Mouse (Mus musculus) urinary bladder, postnatal 25 days (tissue): ENCODE measurements at regions not wholly inside any gene's neighbourhood (a gene's known extent, or its start where the extent isn't known, plus 50 kb on each side); places are given as distances from the start of the nearest gene placed in this dataset.

Experiments used
- DNase-seq: peaks from one replicate; pipeline ENCODE4 v3.0.0; 2022; ENCODE audit warnings: low spot score

GRCm38 (mm10) chr4:152836080-152836479, 358.4 kb upstream of the Kcnab2 start:
- DNase-seq = no peak

DNA sequence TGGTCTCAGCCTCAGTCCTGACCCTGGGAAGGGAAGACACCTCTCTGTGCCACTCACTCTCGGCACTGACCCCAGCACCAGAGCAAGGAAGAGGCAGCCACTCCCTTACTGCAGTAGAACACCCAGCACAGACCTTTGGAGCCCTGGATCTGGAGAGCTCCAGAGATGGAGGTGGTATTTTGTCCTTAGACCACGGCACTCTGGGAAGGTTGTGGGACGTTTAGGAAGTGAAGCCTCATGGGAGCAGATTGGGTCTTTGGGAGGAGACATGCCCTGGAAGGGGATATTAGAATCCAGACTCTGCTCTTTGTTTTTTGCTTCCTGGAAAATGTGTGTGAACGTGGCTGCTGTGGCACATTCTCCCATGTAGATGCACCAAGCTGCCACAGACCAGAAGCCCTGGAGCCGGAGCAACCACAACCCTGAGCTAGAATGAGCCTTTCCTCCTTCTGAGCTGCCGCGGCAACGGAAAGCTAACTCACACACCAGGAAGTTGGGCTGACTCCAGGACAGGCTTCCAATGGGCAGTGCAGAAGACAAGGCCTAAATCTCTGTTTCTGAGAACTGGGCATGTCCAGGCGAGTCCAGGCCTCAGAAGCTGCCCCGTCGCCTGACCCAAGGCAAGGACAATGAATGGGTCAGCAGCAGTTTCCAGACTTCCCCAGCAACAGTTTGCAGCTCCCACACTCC, 356.9 kb upstream of the Kcnab2 start:
- no peak for DNase-seq

- no peak for DNase-seq
Observed at GRCm38 (mm10) chr4:152833411-152834310, 356.0 kb upstream of the Kcnab2 start.

GRCm38 (mm10) chr4:152832757-152833363, 355.2 kb upstream of the Kcnab2 start:
- DNase-seq = no peak

GRCm38 (mm10) chr4:152825185-152825584, 347.5 kb upstream of the Kcnab2 start:
- DNase-seq = no peak

DNA sequence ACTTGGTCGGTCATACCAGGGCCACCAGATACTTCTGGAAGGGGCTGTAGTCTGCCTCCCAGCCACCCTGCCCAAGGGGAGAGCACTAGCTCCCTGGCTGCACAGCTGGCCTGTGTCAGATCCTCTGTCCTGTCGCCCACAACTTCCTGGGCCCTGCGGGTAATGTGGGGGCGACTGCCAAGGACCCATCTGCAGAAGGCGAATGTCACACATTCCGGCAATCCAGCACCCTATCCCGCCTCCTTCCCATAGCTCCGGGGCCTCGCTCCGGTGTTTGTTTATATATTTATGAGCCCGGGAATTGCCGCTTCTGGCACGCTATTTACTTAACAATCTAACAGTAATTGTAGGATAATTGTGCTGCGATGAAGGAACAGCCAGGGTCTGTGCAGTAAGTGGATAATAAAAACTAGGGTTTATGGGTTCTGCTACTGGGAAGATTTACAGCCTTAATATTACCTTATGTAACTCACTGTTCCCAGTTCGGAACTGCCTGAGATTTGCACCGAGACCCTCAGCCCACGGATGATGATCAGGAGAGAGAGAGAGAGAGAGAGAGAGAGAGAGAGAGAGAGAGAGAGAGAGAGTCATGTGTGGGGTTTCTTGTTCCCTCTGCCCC, 338.6 kb upstream of the Kcnab2 start:
- DNase-seq = no peak

GRCm38 (mm10) chr4:152806611-152807010, 328.9 kb upstream of the Kcnab2 start:
- DNase-seq = no peak

- peak; percentile 7 for DNase-seq
Observed at GRCm38 (mm10) chr4:152799392-152799791, 321.7 kb upstream of the Kcnab2 start.

DNA sequence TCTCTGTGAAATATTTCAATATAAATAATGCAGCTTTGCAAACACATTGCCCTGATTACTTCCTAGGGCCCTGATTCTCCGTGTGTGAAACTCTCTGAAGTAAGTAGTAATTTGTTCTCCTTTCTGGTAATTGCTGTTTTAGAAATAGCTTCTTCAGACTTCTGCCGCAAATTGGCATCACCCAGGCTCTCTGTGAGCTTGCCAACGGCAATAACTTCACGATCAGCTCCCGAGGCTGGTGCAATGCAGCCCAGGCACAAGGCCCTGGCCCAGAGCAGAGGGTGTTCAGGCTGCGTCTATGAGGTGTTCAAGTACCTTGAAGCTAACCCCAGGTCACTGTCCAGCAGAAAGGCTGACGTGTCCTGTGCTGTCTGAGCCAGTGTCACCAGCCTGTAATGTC, 310.8 kb upstream of the Kcnab2 start:
- DNase-seq = no peak

- DNase-seq = no peak
Observed at GRCm38 (mm10) chr4:152784972-152785371, 307.3 kb upstream of the Kcnab2 start.

- DNase-seq = no peak
Observed at GRCm38 (mm10) chr4:152779526-152779925, 301.9 kb upstream of the Kcnab2 start.

- no peak for DNase-seq
Observed at GRCm38 (mm10) chr4:152775801-152776200, 298.1 kb upstream of the Kcnab2 start.

DNA sequence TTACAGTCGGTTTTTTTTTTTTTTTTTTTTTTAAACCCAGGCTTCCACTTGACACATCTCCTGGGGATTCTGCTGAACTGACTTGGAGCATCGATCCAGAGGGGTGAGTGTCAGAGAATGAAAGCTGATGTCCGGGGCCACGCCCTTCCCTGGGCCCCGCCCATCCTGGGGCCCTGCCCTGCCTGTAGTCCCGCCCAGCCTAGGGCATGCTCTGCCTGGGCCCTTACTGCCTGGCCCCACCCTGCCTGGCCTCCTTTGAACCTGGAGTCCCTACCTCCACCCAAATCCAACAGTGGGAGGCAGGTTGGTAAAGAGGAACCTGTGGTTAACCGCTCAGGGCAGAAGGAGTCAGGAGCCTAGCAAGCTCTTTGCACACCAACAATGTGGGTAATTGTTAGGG, 293.7 kb upstream of the Kcnab2 start:
- no peak for DNase-seq

- no peak for DNase-seq
Observed at GRCm38 (mm10) chr4:152767372-152767771, 289.7 kb upstream of the Kcnab2 start.

DNA sequence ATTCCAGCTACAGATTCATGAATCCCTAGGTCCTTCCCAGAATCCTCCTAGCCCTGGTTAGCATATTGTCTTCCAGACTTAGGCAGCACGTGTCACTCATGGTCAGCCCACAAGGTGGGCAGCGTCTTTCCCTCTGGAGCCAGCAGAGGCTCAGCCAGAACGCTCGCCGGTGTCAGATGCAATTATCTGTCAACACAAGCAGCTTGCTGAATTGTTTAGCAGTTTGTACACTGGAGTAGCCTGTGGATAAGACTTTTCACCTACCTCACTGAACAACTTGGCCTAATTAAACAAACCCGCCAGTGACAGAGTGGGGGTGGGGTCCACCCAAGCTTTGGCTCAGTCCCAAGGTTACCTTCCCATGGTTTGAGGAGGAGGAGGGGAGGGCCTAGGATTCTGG, 285.4 kb upstream of the Kcnab2 start:
- DNase-seq = no peak

DNA sequence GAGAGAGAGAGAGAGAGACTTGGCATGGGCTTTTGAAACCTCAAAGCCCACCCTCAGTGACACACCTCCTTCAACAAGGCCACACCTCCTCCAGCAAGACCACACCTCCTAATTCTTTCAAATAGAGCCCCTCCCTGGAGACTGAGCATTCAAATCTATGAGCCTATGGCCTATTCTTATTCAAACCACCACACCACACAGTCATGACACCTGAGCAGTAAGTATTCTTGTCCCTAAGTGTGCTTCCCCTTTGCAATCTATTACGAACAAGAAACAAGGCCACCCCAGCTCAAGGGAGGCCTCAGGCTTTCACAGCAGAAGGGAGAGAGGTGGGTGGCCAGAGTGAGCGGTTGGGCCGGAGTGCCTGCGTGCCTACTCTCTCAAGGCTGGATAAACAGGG, 284.9 kb upstream of the Kcnab2 start:
- no peak for DNase-seq

DNA sequence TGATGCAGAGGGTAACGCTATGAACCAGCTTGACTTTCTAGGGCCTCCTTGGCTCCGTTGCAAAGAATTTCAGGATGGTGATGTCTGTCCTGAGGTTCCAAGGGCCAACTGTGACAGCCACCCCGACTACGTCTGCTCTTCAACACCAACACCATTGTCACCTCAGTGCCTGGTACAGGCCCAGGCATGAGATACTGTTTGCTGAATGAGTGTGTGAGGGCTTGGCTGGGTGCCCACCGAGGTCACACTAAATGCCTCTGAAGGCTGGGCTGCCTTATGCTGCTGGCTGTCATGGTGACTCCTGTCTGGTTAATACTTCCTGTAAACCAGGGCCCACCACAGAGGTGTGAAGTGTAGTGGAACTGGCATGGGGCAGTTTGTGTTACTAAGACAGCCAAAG, 279.5 kb upstream of the Kcnab2 start:
- DNase-seq = no peak

DNA sequence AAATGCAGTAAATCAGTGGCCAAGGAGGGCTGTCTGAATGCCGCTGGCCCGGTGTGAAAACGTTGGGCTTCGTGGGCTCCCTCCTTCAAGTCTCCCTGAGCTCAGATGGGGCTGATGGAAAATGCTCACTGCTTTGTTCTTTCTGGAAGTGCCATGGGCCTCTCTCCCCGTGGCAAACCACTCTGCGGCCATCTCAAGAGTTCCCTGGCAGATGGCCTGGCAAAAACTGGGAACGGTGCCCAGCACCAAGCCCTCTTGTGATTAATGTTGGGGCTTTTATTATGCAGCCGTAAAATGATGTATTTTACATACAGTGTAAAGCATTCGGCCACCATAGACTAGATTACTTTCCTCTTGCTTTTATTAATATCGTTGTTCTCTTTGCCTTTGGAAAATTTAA, 278.9 kb upstream of the Kcnab2 start:
- no peak for DNase-seq

DNA sequence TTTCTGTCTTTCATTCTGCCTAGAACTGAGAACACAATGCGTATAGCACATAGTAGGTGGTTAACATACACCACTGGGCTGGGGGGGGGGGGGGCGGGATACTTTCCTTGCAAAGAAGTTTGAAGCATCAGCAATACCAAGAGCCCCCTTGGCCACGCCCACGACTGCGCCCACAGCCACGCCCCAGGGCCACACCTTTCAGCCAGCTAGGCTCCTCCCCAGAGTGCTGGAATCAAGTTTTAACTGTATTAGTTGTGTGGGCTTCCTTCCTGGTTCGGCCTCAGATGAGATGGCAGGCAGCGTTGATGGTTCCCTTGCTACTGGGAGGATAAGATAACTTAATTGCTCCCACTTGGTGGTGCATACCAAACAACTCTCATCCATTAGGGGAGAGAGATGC, 278.1 kb upstream of the Kcnab2 start:
- DNase-seq = no peak

- DNase-seq = no peak
Observed at GRCm38 (mm10) chr4:152744366-152744765, 266.7 kb upstream of the Kcnab2 start.

DNA sequence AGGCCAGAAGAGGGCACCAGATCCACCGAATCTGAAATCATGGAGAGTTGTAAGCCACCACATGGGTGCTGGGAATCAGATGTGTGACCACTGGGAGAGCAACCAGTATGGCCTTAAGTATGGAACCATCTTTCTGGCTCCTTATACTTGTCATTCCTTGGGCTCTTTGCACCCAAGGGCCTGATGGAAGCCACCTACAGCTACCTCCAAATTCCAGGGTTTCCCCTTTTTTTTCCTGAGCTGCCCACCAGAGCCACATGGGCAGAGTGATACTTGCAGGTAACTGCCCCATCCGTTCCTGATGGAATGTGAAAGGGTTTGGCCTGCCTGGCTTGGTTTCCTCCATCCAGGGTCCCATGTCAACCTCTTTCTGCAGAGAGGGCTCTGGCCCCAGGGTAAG, 255.3 kb upstream of the Kcnab2 start:
- DNase-seq = no peak

- DNase-seq = no peak
Observed at GRCm38 (mm10) chr4:152731988-152732387, 254.3 kb upstream of the Kcnab2 start.
